In the genomic region with DNA sequence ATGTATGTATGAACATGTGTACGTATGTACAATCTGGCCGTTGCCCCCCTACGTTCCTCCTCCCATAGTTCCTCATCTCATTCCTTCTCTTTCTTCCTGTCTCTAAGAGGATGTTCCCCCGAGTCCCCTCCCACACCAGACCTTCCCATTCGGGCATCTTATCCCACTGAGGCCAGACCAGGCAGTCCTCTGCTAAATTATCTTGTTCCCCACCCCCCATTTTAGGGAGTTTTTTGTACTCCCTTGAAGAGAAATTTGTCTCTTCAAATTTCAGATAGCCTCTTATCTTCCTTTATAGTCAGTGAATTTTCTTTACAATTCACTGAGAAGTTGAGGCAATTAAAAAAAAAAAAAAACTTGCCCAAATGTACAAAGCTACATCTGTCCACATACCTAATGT, we compare ENCODE assay signal across 19 mouse cellular contexts.
DNase-seq lines count a peak whose midpoint lies in the region; TF ChIP-seq lines count a peak whose summit lies in the region.
"Had no signal": no experiment of that assay in that cellular context is flagged by ENCODE, and none has a peak within 500 bp of the region (broad histone marks: within the 10 kb centered on the region; RNA-seq: fewer than 3 reads in every experiment).

No protein-coding gene starts in this region.

- TF ChIP-seq EP300 in MEL (IDR thresholded peaks at IDR 0.05; ENCODE audit: low read depth in 1 of 2, low read length in 2 of 2): peak; percentile 64 to 68

- no peak for TF ChIP-seq POLR2A in MEL (IDR thresholded peaks at IDR 0.05; ENCODE audit: control insufficient read depth in 1 of 2, insufficient read depth in 1 of 2, low read depth in 1 of 2, low read length in 2 of 2, poor library complexity in 1 of 2)

- H3K9ac ChIP-seq in MEL (ENCODE audit: control insufficient read depth, low read depth, low read length, poor library complexity, severe bottlenecking): no peak overlapping the region

- H3K27ac ChIP-seq in MEL (ENCODE audit: control insufficient read depth, low read depth, low read length): no peak overlapping the region

- peaks cover 0 to 5% of the 10 kb centered on the region in 2 experiments; a peak in 2 of 4 replicates for H3K4me1 ChIP-seq in MEL (ENCODE audit: control insufficient read depth in 1 of 2, insufficient read depth in 2 of 2, low read length in 2 of 2)

- no peaks in the 10 kb centered on the region for H3K9me3 ChIP-seq in MEL (replicated peaks; ENCODE audit: insufficient read depth, low read length)
- H3K9me3 ChIP-seq: G1E had no signal

- no peaks in the 10 kb centered on the region for H3K27me3 ChIP-seq in MEL (ENCODE audit: control insufficient read depth in 1 of 2, insufficient read depth in 2 of 2, low read length in 2 of 2)
- H3K27me3 ChIP-seq: CH12.LX, Patski had no signal

- DNase-seq in MEL (ENCODE audit: low read depth, low spot score) (peak; percentile 53), MEL-GATA-1-ER (ENCODE audit: extremely low read depth, low read depth) (peak; percentile 28)
- DNase-seq in layer of hippocampus, adult 9-11 months: no peak
- DNase-seq in layer of hippocampus, adult 9-10 months (ENCODE audit: low spot score): no peak
- DNase-seq: adrenal gland, adult 2 months; adrenal gland, adult 8-10 months; adrenal gland, postnatal 10 days; adrenal gland, postnatal 14 days; adrenal gland, postnatal 25 days; adrenal gland, postnatal 36 days; B cell, adult 2 months; cerebellum, adult 11 months; cerebellum, adult 11-12 months; cerebellum, adult 18-20 months; cerebellum, adult 2 months; cerebellum, adult 8-10 months had no signal

- TF ChIP-seq CTCF in MEL (IDR thresholded peaks at IDR 0.05 in 2 of 3, conservative IDR thresholded peaks at IDR 0.05 in 1 of 3; ENCODE audit: control insufficient read depth in 1 of 3, insufficient read depth in 1 of 3, low read depth in 2 of 3, low read length in 3 of 3, poor library complexity in 1 of 3, severe bottlenecking in 1 of 3): no peak

- H3K36me3 ChIP-seq in MEL (ENCODE audit: control insufficient read depth in 1 of 2, insufficient read depth in 2 of 2, low read length in 2 of 2): peaks cover 0 to 10% of the 10 kb centered on the region in 2 experiments; a peak in 2 of 4 replicates

- H3K4me3 ChIP-seq in MEL (ENCODE audit: control insufficient read depth in 1 of 2, insufficient read depth in 1 of 2, low read depth in 2 of 2, low read length in 2 of 2): no peak overlapping the region

- TF ChIP-seq RAD21 in MEL (IDR thresholded peaks at IDR 0.05; ENCODE audit: low read depth, low read length): no peak

- no peaks in the 10 kb centered on the region for H3K79me2 ChIP-seq in MEL (ENCODE audit: control insufficient read depth, insufficient read depth, low read length, poor library complexity)

TF ChIP-seq in MEL, 35 proteins besides CTCF, POLR2A, EP300 and RAD21:
- TF ChIP-seq SIN3A (IDR thresholded peaks at IDR 0.05; ENCODE audit: low read length) (peak; percentile 37; the same call in 1 of the 2 replicates), NELFE (IDR thresholded peaks at IDR 0.05; ENCODE audit: low read depth, low read length) (no peak), ZNF384 (IDR thresholded peaks at IDR 0.05; ENCODE audit: low read depth, low read length) (peak; percentile 68), TCF12 (IDR thresholded peaks at IDR 0.05; ENCODE audit: low read depth, low read length) (peak; percentile 69), TAL1 (IDR thresholded peaks at IDR 0.05; ENCODE audit: low read length) (peak; percentile 12; the same call in 1 of the 2 replicates), KAT2A (conservative IDR thresholded peaks at IDR 0.05; ENCODE audit: low read depth, low read length) (no peak), GATA1 (IDR thresholded peaks at IDR 0.05; ENCODE audit: low read depth, low read length) (peak; percentile 73), USF1 (IDR thresholded peaks at IDR 0.05; ENCODE audit: low read depth, low read length) (no peak), RCOR1 (IDR thresholded peaks at IDR 0.05; ENCODE audit: low read depth, low read length) (0 out of 2 replicates have a peak, but pooled peaks have one; percentile 20), NRF1 (IDR thresholded peaks at IDR 0.05; ENCODE audit: insufficient read depth, low read depth, low read length, poor library complexity, severe bottlenecking) (no peak)

Comparison
In these comparisons a context has a peak if more than half of its experiments do, and no peak if none do; other contexts are left out.
1. DNase-seq: peak in MEL (single experiment) and MEL-GATA-1-ER (single experiment); none in layer of hippocampus, adult 9-11 months (single experiment) and layer of hippocampus, adult 9-10 months (single experiment).